Mouse (Mus musculus): ENCODE results near the gene Gm20822. TPM values are rescaled to one million over a fixed set of nuclear protein-coding genes. Genes with fewer than 3 reads are reported as not detected.

The Gm20822 gene
- total RNA-seq (2023), result not detected in 2 replicates

GRCm38 (mm10) chrY:15884671-15885070 is at the start of gene Gm20822:
Gene Gm20822, minus strand, starts transcription at chrY:15884771.

All from neutrophil, adult 65 days (primary cell).